Mouse (Mus musculus): ENCODE measurements at regions not wholly inside any gene's neighbourhood (a gene's known extent, or its start where the extent isn't known, plus 50 kb on each side); places are given as distances from the start of the nearest gene placed in this dataset.

DNA sequence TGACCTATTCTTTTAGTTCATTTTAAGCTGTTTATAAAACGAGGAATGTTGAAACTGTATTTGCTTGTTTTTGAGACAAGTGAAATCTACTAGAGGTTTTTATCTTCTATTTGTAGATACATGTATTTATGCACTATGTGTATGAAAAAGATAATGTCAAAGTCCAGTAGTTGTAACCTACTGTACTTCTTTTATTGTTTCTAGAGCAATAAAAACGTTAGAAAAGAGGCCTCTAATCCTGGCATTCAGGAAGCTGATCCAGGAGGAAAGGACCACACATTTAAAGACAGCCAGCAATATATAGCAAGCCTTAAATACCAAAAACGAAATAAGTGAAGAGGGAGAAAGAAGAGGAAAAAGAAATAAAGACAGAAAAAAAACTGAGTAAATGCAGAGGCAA, 1209.8 kb downstream of the Olfm4 start:
- no peak for DNase-seq

DNA sequence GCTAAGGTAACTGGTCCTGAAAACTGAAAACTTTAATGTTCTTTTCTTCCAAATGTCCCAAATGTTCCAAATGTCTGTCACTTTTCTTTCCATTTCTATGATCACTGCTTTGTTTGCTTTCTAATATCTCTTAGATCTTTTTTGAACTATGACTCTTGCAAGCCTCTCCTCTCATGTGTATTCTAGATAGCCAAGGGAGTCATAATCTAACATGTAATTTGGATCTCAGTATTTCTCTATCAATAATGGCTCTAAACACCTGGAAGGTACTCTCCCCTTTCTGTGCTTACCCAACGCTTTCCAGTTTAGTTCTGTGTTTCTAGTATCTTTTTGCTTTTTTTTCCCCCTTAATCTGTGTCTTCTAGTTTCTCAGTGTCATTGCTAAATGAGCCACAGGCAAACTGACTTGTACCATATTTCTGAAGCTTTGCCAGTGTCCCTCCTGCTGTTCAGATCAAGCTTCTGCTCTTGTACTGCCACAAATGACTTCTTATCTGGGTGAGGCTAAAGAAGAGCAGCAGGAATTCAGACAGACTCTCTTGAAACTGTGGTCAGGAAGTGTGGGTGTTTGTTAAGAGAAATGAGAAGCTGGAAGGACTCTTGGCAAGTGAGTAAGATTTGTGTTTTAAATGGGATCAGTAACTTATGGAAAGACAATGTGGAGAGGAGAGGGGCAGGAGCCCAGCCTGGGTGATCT, 1211.9 kb downstream of the Olfm4 start:
- peak in 1 of 2 experiments; percentile 3 for DNase-seq
